Mouse (Mus musculus): Measurements from ENCODE around the gene Trim3. TPM values are rescaled to one million over a fixed set of nuclear protein-coding genes. Genes with fewer than 3 reads are reported as not detected.
A peak's percentile ranks its signal among the peaks of the same experiment; 100 is the strongest.

Gene Trim3
- polyA plus RNA-seq, 1 experiment = not detected

DNA sequence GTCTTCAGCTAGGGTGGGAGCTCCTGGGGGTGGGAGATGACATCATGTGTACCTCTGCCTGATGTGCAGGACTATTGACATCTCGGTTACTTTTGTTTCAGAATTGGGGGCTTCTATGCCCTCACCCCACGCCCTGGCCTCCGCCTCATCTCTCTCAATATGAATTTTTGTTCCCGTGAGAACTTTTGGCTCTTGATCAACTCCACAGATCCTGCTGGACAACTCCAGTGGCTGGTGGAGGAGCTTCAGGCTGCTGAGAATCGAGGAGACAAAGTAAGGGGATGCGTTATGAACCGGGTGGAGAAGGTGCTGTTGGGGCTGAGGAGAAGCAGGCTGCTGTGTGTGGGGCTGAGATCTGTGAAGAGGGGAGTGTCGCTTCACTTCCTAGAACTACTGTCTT is 77.0 kb downstream of the Trim3 start:
- Histone ChIP-seq H3K4me3 (ENCODE audit: insufficient read depth, low read depth, low read length) (no peak overlapping the region), H3K4me1 (ENCODE audit: control insufficient read depth, insufficient read depth, low read length) (peaks cover 17% of the 10 kb centered on the region), H3K27ac (ENCODE audit: insufficient read depth, low read depth, low read length) (peak overlapping the region; percentile 40; the same call in 1 of the 2 replicates)
- WGBS = 62% methylated on average over 8 of the region's 8 CpGs
- TF ChIP-seq POLR2A (IDR thresholded peaks at IDR 0.05; ENCODE audit: insufficient read depth, low read depth, low read length) (no peak), CTCF (IDR thresholded peaks at IDR 0.05; ENCODE audit: insufficient read depth, low read depth, low read length) (no peak)

DNA sequence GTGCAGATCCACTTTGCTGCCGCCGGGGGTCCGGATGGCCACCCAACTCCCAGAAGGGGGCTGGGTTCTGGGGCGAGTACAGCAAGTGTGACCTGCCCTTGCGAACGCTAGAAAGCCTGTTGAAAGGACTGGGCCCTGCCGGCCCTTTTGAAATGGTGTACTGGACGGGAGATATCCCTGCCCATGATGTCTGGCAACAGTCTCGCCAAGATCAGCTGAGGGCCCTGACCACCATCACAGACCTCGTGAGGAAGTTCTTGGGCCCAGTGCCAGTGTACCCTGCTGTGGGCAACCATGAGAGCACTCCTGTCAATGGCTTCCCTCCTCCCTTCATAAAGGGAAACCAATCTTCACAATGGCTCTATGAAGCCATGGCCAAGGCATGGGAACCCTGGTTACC is 77.8 kb downstream of the Trim3 start:
- Histone ChIP-seq H3K4me3 (ENCODE audit: insufficient read depth, low read depth, low read length) (no peak overlapping the region), H3K4me1 (ENCODE audit: control insufficient read depth, insufficient read depth, low read length) (peaks cover 17% of the 10 kb centered on the region), H3K27ac (ENCODE audit: insufficient read depth, low read depth, low read length) (no peak overlapping the region)
- TF ChIP-seq CTCF (IDR thresholded peaks at IDR 0.05; ENCODE audit: insufficient read depth, low read depth, low read length) = no peak
- TF ChIP-seq POLR2A (IDR thresholded peaks at IDR 0.05; ENCODE audit: insufficient read depth, low read depth, low read length) = no peak
- 81% methylated on average over 10 of the region's 10 CpGs for WGBS

Other genes starting within 250 kb of the Trim3 start
- not detected in 2 replicates for gene Fam160a2, start 233.5 kb downstream of the Trim3 start, polyA plus RNA-seq (2012; ENCODE audit: insufficient read depth, insufficient read length, low replicate concordance, missing spikeins)
- gene Cnga4, start 229.0 kb downstream of the Trim3 start, polyA plus RNA-seq (2012; ENCODE audit: insufficient read depth, insufficient read length, low replicate concordance, missing spikeins) = not detected in 2 replicates
- gene Cckbr, start 207.8 kb downstream of the Trim3 start, polyA plus RNA-seq (2012; ENCODE audit: insufficient read depth, insufficient read length, low replicate concordance, missing spikeins) = not detected in 2 replicates
- gene Cavin3, start 151.3 kb downstream of the Trim3 start, polyA plus RNA-seq (2012; ENCODE audit: insufficient read depth, insufficient read length, low replicate concordance, missing spikeins) = not detected in 2 replicates
- gene Smpd1, start 79.2 kb downstream of the Trim3 start, polyA plus RNA-seq (2012; ENCODE audit: insufficient read depth, insufficient read length, low replicate concordance, missing spikeins) = not detected in 2 replicates
- not detected in 2 replicates for gene Apbb1, start 51.9 kb downstream of the Trim3 start, polyA plus RNA-seq (2012; ENCODE audit: insufficient read depth, insufficient read length, low replicate concordance, missing spikeins)
- not detected in 2 replicates for gene Hpx, start 33.4 kb downstream of the Trim3 start, polyA plus RNA-seq (2012; ENCODE audit: insufficient read depth, insufficient read length, low replicate concordance, missing spikeins)
- gene Timm10b, start 6.5 kb upstream of the Trim3 start, polyA plus RNA-seq (2012; ENCODE audit: insufficient read depth, insufficient read length, low replicate concordance, missing spikeins) = not detected in 2 replicates
- not detected in 2 replicates for gene Arfip2, start 6.8 kb upstream of the Trim3 start, polyA plus RNA-seq (2012; ENCODE audit: insufficient read depth, insufficient read length, low replicate concordance, missing spikeins)
- gene Gm45799, start 7.0 kb upstream of the Trim3 start, polyA plus RNA-seq (2012; ENCODE audit: insufficient read depth, insufficient read length, low replicate concordance, missing spikeins) = not detected in 2 replicates
- not detected in 2 replicates for gene Dnhd1, start 17.3 kb upstream of the Trim3 start, polyA plus RNA-seq (2012; ENCODE audit: insufficient read depth, insufficient read length, low replicate concordance, missing spikeins)
- not detected in 2 replicates for gene Ilk, start 103.0 kb upstream of the Trim3 start, polyA plus RNA-seq (2012; ENCODE audit: insufficient read depth, insufficient read length, low replicate concordance, missing spikeins)
- gene Rrp8, start 103.8 kb upstream of the Trim3 start, polyA plus RNA-seq (2012; ENCODE audit: insufficient read depth, insufficient read length, low replicate concordance, missing spikeins) = not detected in 2 replicates
- not detected in 2 replicates for gene Taf10, start 110.8 kb upstream of the Trim3 start, polyA plus RNA-seq (2012; ENCODE audit: insufficient read depth, insufficient read length, low replicate concordance, missing spikeins)
- gene Tpp1, start 118.7 kb upstream of the Trim3 start, polyA plus RNA-seq (2012; ENCODE audit: insufficient read depth, insufficient read length, low replicate concordance, missing spikeins) = 125 TPM in 1 of 2 replicates, not detected in the other
- not detected in 2 replicates for gene Dchs1, start 154.1 kb upstream of the Trim3 start, polyA plus RNA-seq (2012; ENCODE audit: insufficient read depth, insufficient read length, low replicate concordance, missing spikeins)
- gene Mrpl17, start 177.5 kb upstream of the Trim3 start, polyA plus RNA-seq (2012; ENCODE audit: insufficient read depth, insufficient read length, low replicate concordance, missing spikeins) = not detected in 2 replicates